Mouse (Mus musculus): ENCODE data around the gene Lbx1. TPM values are rescaled to one million over a fixed set of nuclear protein-coding genes. Genes with fewer than 3 reads are reported as not detected.
A peak's percentile ranks its signal among the peaks of the same experiment; 100 is the strongest.

Lbx1 gene
- polyA plus RNA-seq, 1 experiment from 2014 or later = not detected

- Histone ChIP-seq H3K4me3 (no peak overlapping the region), H3K4me2 (replicated peaks) (no peak overlapping the region), H3K36me3 (no peaks in the 10 kb centered on the region), H3K27ac (replicated peaks) (no peak overlapping the region), H3K27me3 (peaks cover 82% of the 10 kb centered on the region), H3K4me1 (0 out of 2 replicates have a peak, but pooled peaks cover 2% of the 10 kb centered on the region), H3K9me3 (no peaks in the 10 kb centered on the region), H3K9ac (replicated peaks) (no peak overlapping the region)
- WGBS = under 1% methylated on average over 23 of the region's 23 CpGs
- no peak for ATAC-seq (replicated peaks)
Observed at GRCm38 (mm10) chr19:45242348-45243263, 7.0 kb upstream of the Lbx1 start.

GRCm38 (mm10) chr19:45242017-45242347 lies 6.4 kb upstream of the Lbx1 start:
- Histone ChIP-seq H3K9me3 (no peaks in the 10 kb centered on the region), H3K4me2 (replicated peaks) (no peak overlapping the region), H3K4me1 (0 out of 2 replicates have a peak, but pooled peaks cover 2% of the 10 kb centered on the region), H3K9ac (replicated peaks) (no peak overlapping the region), H3K36me3 (no peaks in the 10 kb centered on the region), H3K27me3 (peaks cover 88% of the 10 kb centered on the region), H3K4me3 (no peak overlapping the region), H3K27ac (replicated peaks) (no peak overlapping the region)
- WGBS = 7% methylated on average over 4 of the region's 4 CpGs
- ATAC-seq (replicated peaks) = no peak

DNA sequence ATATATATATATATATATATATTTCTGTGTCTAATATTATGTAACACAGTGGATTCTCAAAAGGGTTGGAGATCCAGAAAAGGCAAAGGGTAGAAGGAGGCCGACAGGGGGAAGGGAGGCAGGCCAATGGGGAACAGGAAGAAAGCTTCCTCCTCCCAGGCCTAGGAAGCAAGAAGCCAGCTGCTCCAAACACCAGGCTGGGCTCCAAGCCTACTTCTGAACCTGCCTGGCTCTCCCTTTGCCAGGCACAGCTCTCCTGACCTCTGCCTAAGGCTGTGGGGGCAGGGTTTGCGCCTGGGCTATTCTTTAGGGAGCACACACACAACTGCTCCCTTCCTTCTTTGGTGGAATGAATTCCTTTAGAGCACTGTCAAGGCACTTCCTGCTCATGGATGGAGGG lies 4.4 kb upstream of the Lbx1 start:
- peaks cover 17% of the 10 kb centered on the region for H3K4me1 ChIP-seq
- H3K4me3 ChIP-seq = no peak overlapping the region
- 0% methylated on average over 2 of the region's 2 CpGs for WGBS
- H3K9me3 ChIP-seq = no peaks in the 10 kb centered on the region
- no peaks in the 10 kb centered on the region for H3K36me3 ChIP-seq
- no peak overlapping the region for H3K9ac ChIP-seq (replicated peaks)
- H3K27me3 ChIP-seq = peaks cover 98% of the 10 kb centered on the region
- H3K27ac ChIP-seq (replicated peaks) = no peak overlapping the region
- no peak overlapping the region for H3K4me2 ChIP-seq (replicated peaks)
- no peak for ATAC-seq (replicated peaks)

GRCm38 (mm10) chr19:45239191-45239590 lies 3.6 kb upstream of the Lbx1 start:
- Histone ChIP-seq H3K9me3 (no peaks in the 10 kb centered on the region), H3K9ac (replicated peaks) (no peak overlapping the region), H3K36me3 (no peaks in the 10 kb centered on the region), H3K4me1 (peaks cover 21% of the 10 kb centered on the region), H3K4me2 (replicated peaks) (no peak overlapping the region), H3K4me3 (no peak overlapping the region), H3K27me3 (peaks cover 98% of the 10 kb centered on the region), H3K27ac (replicated peaks) (no peak overlapping the region)
- 10% methylated on average over 1 of the region's 1 CpGs for WGBS
- no peak for ATAC-seq (replicated peaks)

- H3K4me1 ChIP-seq = peaks cover 25% of the 10 kb centered on the region
- H3K4me2 ChIP-seq (replicated peaks) = no peak overlapping the region
- no peak overlapping the region for H3K27ac ChIP-seq (replicated peaks)
- ATAC-seq (replicated peaks) = no peak
- no peaks in the 10 kb centered on the region for H3K36me3 ChIP-seq
- WGBS = 7% methylated on average over 3 of the region's 3 CpGs
- H3K27me3 ChIP-seq = peaks cover 92% of the 10 kb centered on the region
- H3K4me3 ChIP-seq = no peak overlapping the region
- no peak overlapping the region for H3K9ac ChIP-seq (replicated peaks)
- H3K9me3 ChIP-seq = no peaks in the 10 kb centered on the region
Observed at GRCm38 (mm10) chr19:45237665-45238209, 2.1 kb upstream of the Lbx1 start.

GRCm38 (mm10) chr19:45237099-45237498 lies 1.5 kb upstream of the Lbx1 start:
- no peak overlapping the region for H3K4me3 ChIP-seq
- no peak for ATAC-seq (replicated peaks)
- peaks cover 25% of the 10 kb centered on the region for H3K4me1 ChIP-seq
- H3K36me3 ChIP-seq = no peaks in the 10 kb centered on the region
- no peak overlapping the region for H3K27ac ChIP-seq (replicated peaks)
- 2% methylated on average over 8 of the region's 8 CpGs for WGBS
- no peaks in the 10 kb centered on the region for H3K9me3 ChIP-seq
- H3K4me2 ChIP-seq (replicated peaks) = no peak overlapping the region
- H3K27me3 ChIP-seq = peaks cover 87% of the 10 kb centered on the region
- H3K9ac ChIP-seq (replicated peaks) = no peak overlapping the region

GRCm38 (mm10) chr19:45236363-45236942 lies 841 bp upstream of the Lbx1 start:
- Histone ChIP-seq H3K9ac (replicated peaks) (no peak overlapping the region), H3K4me2 (replicated peaks) (peak overlapping the region; percentile 15), H3K36me3 (no peaks in the 10 kb centered on the region), H3K4me1 (peaks cover 29% of the 10 kb centered on the region), H3K27me3 (peaks cover 86% of the 10 kb centered on the region), H3K9me3 (no peaks in the 10 kb centered on the region), H3K4me3 (peak overlapping the region; percentile 11), H3K27ac (replicated peaks) (no peak overlapping the region)
- ATAC-seq (replicated peaks) = peak; percentile 26; the same call in 1 of the 2 replicates
- WGBS = 1% methylated on average over 39 of the region's 39 CpGs

DNA sequence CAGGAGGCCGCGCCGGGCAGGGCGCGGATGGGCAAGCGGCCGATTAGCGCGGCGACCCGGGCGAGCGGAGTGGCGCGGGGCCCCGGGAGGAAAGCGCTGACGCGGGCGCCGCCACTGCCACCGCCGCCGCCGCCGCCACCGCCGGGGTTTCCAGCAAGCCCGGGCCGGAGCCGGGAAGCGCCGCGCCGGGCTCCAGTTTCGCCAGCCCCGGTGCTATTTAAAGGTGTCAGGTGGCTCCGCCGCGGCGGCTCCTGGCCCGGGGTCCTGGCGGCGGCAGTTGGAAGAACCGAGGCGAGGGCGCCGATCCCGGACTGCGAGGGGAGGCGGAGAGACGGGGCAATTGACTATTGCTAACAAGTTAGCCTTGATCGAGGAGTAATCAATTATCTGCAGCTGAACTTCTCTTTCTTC lies 276 bp downstream of the Lbx1 start:
- H3K27ac ChIP-seq (replicated peaks) = no peak overlapping the region
- H3K27me3 ChIP-seq = peaks cover 79% of the 10 kb centered on the region
- WGBS = under 1% methylated on average over 42 of the region's 53 CpGs
- ATAC-seq (replicated peaks) = no peak
- no peaks in the 10 kb centered on the region for H3K36me3 ChIP-seq
- H3K9me3 ChIP-seq = no peaks in the 10 kb centered on the region
- H3K9ac ChIP-seq (replicated peaks) = no peak overlapping the region
- H3K4me1 ChIP-seq = peaks cover 37% of the 10 kb centered on the region
- H3K4me3 ChIP-seq = peak overlapping the region; percentile 17; the same call in 1 of the 2 replicates
- H3K4me2 ChIP-seq (replicated peaks) = peak overlapping the region; percentile 32

DNA sequence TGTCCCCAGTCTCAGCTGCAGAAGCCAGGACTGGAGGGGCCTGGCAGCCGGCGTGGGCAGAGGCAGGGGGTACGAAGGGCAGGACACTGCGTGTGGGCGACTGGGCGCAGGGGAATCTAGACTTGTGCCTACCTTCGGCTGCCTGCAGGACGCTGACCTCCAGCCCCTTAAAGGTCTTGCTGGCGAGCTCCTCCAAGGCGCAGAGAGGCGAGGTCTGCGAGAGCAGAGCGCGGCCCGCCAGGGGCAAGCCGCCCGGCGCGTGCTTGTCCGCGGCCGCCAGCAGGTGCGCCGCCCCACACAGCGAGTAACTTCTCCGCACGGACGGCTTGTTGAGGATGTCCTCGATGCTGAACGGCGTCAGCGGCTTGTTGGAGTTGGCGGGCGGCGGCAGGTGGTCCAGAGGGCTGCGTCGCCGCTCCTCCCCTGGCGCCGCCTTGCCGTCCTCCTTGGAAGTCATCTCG lies 811 bp downstream of the Lbx1 start:
- H3K9me3 ChIP-seq = no peaks in the 10 kb centered on the region
- H3K9ac ChIP-seq (replicated peaks) = no peak overlapping the region
- H3K27me3 ChIP-seq = peaks cover 80% of the 10 kb centered on the region
- no peak overlapping the region for H3K27ac ChIP-seq (replicated peaks)
- ATAC-seq (replicated peaks) = no peak; the same call in 1 of the 2 replicates
- peaks cover 37% of the 10 kb centered on the region for H3K4me1 ChIP-seq
- peak overlapping the region; percentile 17; the same call in 1 of the 2 replicates for H3K4me3 ChIP-seq
- WGBS = under 1% methylated on average over 41 of the region's 42 CpGs
- no peaks in the 10 kb centered on the region for H3K36me3 ChIP-seq
- H3K4me2 ChIP-seq (replicated peaks) = peak overlapping the region; percentile 32

GRCm38 (mm10) chr19:45234191-45234770 lies 1.3 kb downstream of the Lbx1 start:
- H3K4me1 ChIP-seq = peaks cover 40% of the 10 kb centered on the region
- H3K4me2 ChIP-seq (replicated peaks) = no peak overlapping the region

GRCm38 (mm10) chr19:45233496-45234127 lies 2.0 kb downstream of the Lbx1 start:
- WGBS = under 1% methylated on average over 54 of the region's 60 CpGs
- no peak overlapping the region for H3K4me3 ChIP-seq
- H3K4me2 ChIP-seq (replicated peaks) = no peak overlapping the region

More at GRCm38 (mm10) chr19:45234191-45234770, 1.3 kb downstream of the Lbx1 start:
- under 1% methylated on average over 22 of the region's 22 CpGs for WGBS
- no peak overlapping the region for H3K27ac ChIP-seq (replicated peaks)
- H3K9ac ChIP-seq (replicated peaks) = no peak overlapping the region
- no peaks in the 10 kb centered on the region for H3K9me3 ChIP-seq
- no peak for ATAC-seq (replicated peaks)
- no peak overlapping the region for H3K4me3 ChIP-seq
- peaks cover 81% of the 10 kb centered on the region for H3K27me3 ChIP-seq
- no peaks in the 10 kb centered on the region for H3K36me3 ChIP-seq

More at GRCm38 (mm10) chr19:45233496-45234127, 2.0 kb downstream of the Lbx1 start:
- Histone ChIP-seq H3K9me3 (no peaks in the 10 kb centered on the region), H3K9ac (replicated peaks) (no peak overlapping the region), H3K27me3 (peaks cover 81% of the 10 kb centered on the region), H3K27ac (replicated peaks) (no peak overlapping the region), H3K4me1 (peaks cover 41% of the 10 kb centered on the region), H3K36me3 (no peaks in the 10 kb centered on the region)
- no peak for ATAC-seq (replicated peaks)

Data from forebrain, embryonic 15.5 days (tissue).